13 mouse cellular contexts compared by ENCODE assay signal in genomic region chr15:8706178-8706577, GRCm38 (mm10). TPM values are rescaled to one million over a fixed set of nuclear protein-coding genes. Genes with fewer than 3 reads are reported as not detected.
A peak's percentile ranks its signal among the peaks of the same experiment; 100 is the strongest.
DNase-seq lines count a peak whose midpoint lies in the region; ATAC-seq and TF ChIP-seq lines count a peak whose summit lies in the region.
"Had no signal": no experiment of that assay in that cellular context is flagged by ENCODE, and none has a peak within 500 bp of the region (broad histone marks: within the 10 kb centered on the region; RNA-seq: fewer than 3 reads in every experiment).

No protein-coding gene starts in this region.

- no peak overlapping the region for H3K9ac ChIP-seq in forebrain, embryonic 13.5 days
- no peak overlapping the region for H3K9ac ChIP-seq in forebrain, embryonic 11.5 days (ENCODE audit: low read length)
- H3K9ac ChIP-seq in neural tube, embryonic 13.5 days, result no peak overlapping the region
- no peak overlapping the region for H3K9ac ChIP-seq in heart, adult 2 months (ENCODE audit: low read depth, low read length)
- H3K9ac ChIP-seq: embryonic facial prominence, embryonic 12.5 days; intestine, embryonic 15.5 days; limb, embryonic 12.5 days had no signal

- 0 out of 2 replicates have a peak overlapping the region, but pooled peaks have one; percentile 29 for H3K4me2 ChIP-seq in forebrain, embryonic 13.5 days
- no peak overlapping the region for H3K4me2 ChIP-seq in forebrain, embryonic 11.5 days (ENCODE audit: low read depth, low read length, severe bottlenecking)
- H3K4me2 ChIP-seq in neural tube, embryonic 13.5 days, result peak overlapping the region; percentile 33
- H3K4me2 ChIP-seq: embryonic facial prominence, embryonic 12.5 days; intestine, embryonic 15.5 days; limb, embryonic 12.5 days had no signal

- H3K4me3 ChIP-seq in forebrain, embryonic 13.5 days, result no peak overlapping the region
- no peak overlapping the region for H3K4me3 ChIP-seq in forebrain, embryonic 11.5 days (ENCODE audit: low read depth, low read length)
- H3K4me3 ChIP-seq in neural tube, embryonic 13.5 days, result no peak overlapping the region
- H3K4me3 ChIP-seq in left cerebral cortex, adult 2 months, result no peak overlapping the region
- H3K4me3 ChIP-seq in heart, adult 2 months, result no peak overlapping the region
- H3K4me3 ChIP-seq: embryonic facial prominence, embryonic 12.5 days; intestine, embryonic 15.5 days; limb, embryonic 12.5 days had no signal

- peaks cover 21% of the 10 kb centered on the region for H3K4me1 ChIP-seq in forebrain, embryonic 13.5 days
- H3K4me1 ChIP-seq in forebrain, embryonic 11.5 days (replicated peaks; ENCODE audit: control insufficient read depth, insufficient read depth, low read length), result peaks cover 2% of the 10 kb centered on the region; the same call in 1 of the 2 replicates
- peaks cover 29% of the 10 kb centered on the region for H3K4me1 ChIP-seq in neural tube, embryonic 13.5 days (replicated peaks)
- H3K4me1 ChIP-seq in heart, adult 2 months (ENCODE audit: control insufficient read depth, insufficient read depth, low read length), result no peaks in the 10 kb centered on the region
- H3K4me1 ChIP-seq: intestine, embryonic 15.5 days had no signal

- no peak for DNase-seq in forebrain, embryonic 11.5 days (ENCODE audit: low spot score)
- no peak for DNase-seq in neural tube, embryonic 10.5 days (ENCODE audit: extremely low spot score, low spot score)
- DNase-seq in left cerebral cortex, adult 2 months (ENCODE audit: extremely low spot score in 1 of 2, low spot score in 2 of 2), result peak; percentile 25 to 53
- no peak for DNase-seq in spleen, postnatal 14 days (ENCODE audit: low spot score in 2 of 2)
- no peak for DNase-seq in ovary, adult 18-20 months (ENCODE audit: low spot score)
- no peak for DNase-seq in heart, adult 2 months
- DNase-seq: lung, postnatal 4 days had no signal

- TF ChIP-seq CTCF in left cerebral cortex, adult 2 months (IDR thresholded peaks at IDR 0.05), result no peak
- no peak for TF ChIP-seq CTCF in heart, adult 2 months (IDR thresholded peaks at IDR 0.05)

- 82% methylated on average over 4 of the region's 4 CpGs for WGBS in forebrain, embryonic 13.5 days
- 93% methylated on average over 4 of the region's 4 CpGs for WGBS in forebrain, embryonic 11.5 days
- 67% methylated on average over 4 of the region's 4 CpGs for WGBS in neural tube, embryonic 13.5 days
- WGBS in heart, adult 2 months, result 49% methylated on average over 4 of the region's 4 CpGs

- H3K27ac ChIP-seq in forebrain, embryonic 13.5 days, result no peak overlapping the region
- no peak overlapping the region for H3K27ac ChIP-seq in forebrain, embryonic 11.5 days (ENCODE audit: low read depth, low read length)
- H3K27ac ChIP-seq in neural tube, embryonic 13.5 days (replicated peaks), result peak overlapping the region; percentile 61; the same call in 1 of the 2 replicates
- H3K27ac ChIP-seq in left cerebral cortex, adult 2 months, result peak overlapping the region; percentile 38; the same call in 1 of the 2 replicates
- H3K27ac ChIP-seq in heart, adult 2 months, result no peak overlapping the region
- H3K27ac ChIP-seq: embryonic facial prominence, embryonic 12.5 days; intestine, embryonic 15.5 days; limb, embryonic 12.5 days had no signal

- no peak for TF ChIP-seq POLR2A in heart, adult 2 months (IDR thresholded peaks at IDR 0.05; ENCODE audit: insufficient read depth, low read depth, low read length)

- no peaks in the 10 kb centered on the region for H3K79me2 ChIP-seq in heart, adult 2 months (replicated peaks; ENCODE audit: control insufficient read depth, insufficient read depth, low read length)

- intact Hi-C loops in left cerebral cortex, adult 2 months (cut with DNase I), result loop anchor here (5.0 kb wide), 1 partner anchor 74 kb away; no protein-coding TSS in a partner anchor
- intact Hi-C loops in heart, adult 2 months (cut with DNase I), result no loop called here

- no peaks in the 10 kb centered on the region for H3K9me3 ChIP-seq in forebrain, embryonic 13.5 days (replicated peaks)
- H3K9me3 ChIP-seq in forebrain, embryonic 11.5 days (ENCODE audit: control insufficient read depth, low read length), result no peaks in the 10 kb centered on the region
- no peaks in the 10 kb centered on the region for H3K9me3 ChIP-seq in neural tube, embryonic 13.5 days
- H3K9me3 ChIP-seq: embryonic facial prominence, embryonic 12.5 days; intestine, embryonic 15.5 days; limb, embryonic 12.5 days had no signal

- no peak for ATAC-seq in forebrain, embryonic 13.5 days
- ATAC-seq in forebrain, embryonic 11.5 days (replicated peaks; ENCODE audit: low FRiP score), result no peak
- peak; percentile 52 for ATAC-seq in neural tube, embryonic 13.5 days (ENCODE audit: low read depth)
- ATAC-seq: intestine, embryonic 15.5 days had no signal

- peaks cover 15% of the 10 kb centered on the region; the same call in 1 of the 2 replicates for H3K36me3 ChIP-seq in forebrain, embryonic 13.5 days (ENCODE audit: poor library complexity, severe bottlenecking)
- H3K36me3 ChIP-seq in forebrain, embryonic 11.5 days (ENCODE audit: control insufficient read depth, insufficient read depth, low read length), result no peaks in the 10 kb centered on the region; the same call in 1 of the 2 replicates
- H3K36me3 ChIP-seq in neural tube, embryonic 13.5 days, result no peaks in the 10 kb centered on the region
- no peaks in the 10 kb centered on the region for H3K36me3 ChIP-seq in heart, adult 2 months (ENCODE audit: control insufficient read depth, insufficient read depth, low read length)
- H3K36me3 ChIP-seq: embryonic facial prominence, embryonic 12.5 days; intestine, embryonic 15.5 days had no signal

- H3K27me3 ChIP-seq in forebrain, embryonic 13.5 days, result no peaks in the 10 kb centered on the region
- no peaks in the 10 kb centered on the region for H3K27me3 ChIP-seq in forebrain, embryonic 11.5 days (ENCODE audit: control insufficient read depth, insufficient read depth, low read length)
- peaks cover 13% of the 10 kb centered on the region; the same call in 1 of the 2 replicates for H3K27me3 ChIP-seq in neural tube, embryonic 13.5 days
- no peaks in the 10 kb centered on the region for H3K27me3 ChIP-seq in heart, adult 2 months (ENCODE audit: control insufficient read depth, insufficient read depth, low read length)
- H3K27me3 ChIP-seq: embryonic facial prominence, embryonic 12.5 days; intestine, embryonic 15.5 days; limb, embryonic 12.5 days had no signal

- TF ChIP-seq EP300 in heart, adult 2 months (IDR thresholded peaks at IDR 0.05; ENCODE audit: insufficient read depth, low read depth, low read length), result no peak

RNA-seq across cellular contexts. Expression of gene Slc1a3, which starts 4.4 kb away (rescaled TPM):
- 75.9 and 79.2 TPM in 2 replicates for polyA plus RNA-seq in forebrain, embryonic 13.5 days (2015; fragmentation: Nextera tagmentation; extraction: Ambion mirVana)
- 48.7 and 49.3 TPM in 2 replicates for polyA plus RNA-seq in forebrain, embryonic 11.5 days (2014; fragmentation: Nextera tagmentation; extraction: Ambion mirVana)
- polyA plus RNA-seq in neural tube, embryonic 13.5 days (2015; fragmentation: Nextera tagmentation; extraction: Ambion mirVana), result 155 and 156 TPM in 2 replicates
- total RNA-seq in left cerebral cortex, adult 2 months (2021), result 100 to 1,000 TPM; 294 to 295 TPM
- total RNA-seq in heart, adult 2 months (2021), result 1 to 10 TPM; 1.6 to 1.9 TPM
- 2.5 and 5.3 TPM in 2 replicates for polyA plus RNA-seq in heart, adult 2 months (2012; rRNA removed)
- total RNA-seq: neutrophil, adult 5-6 weeks had no signal

Comparison
In these comparisons a context has a peak if more than half of its experiments do, and no peak if none do; other contexts are left out.
1. H3K27ac ChIP-seq: peak in neural tube, embryonic 13.5 days (single experiment) and left cerebral cortex, adult 2 months (single experiment); none in forebrain, embryonic 13.5 days (single experiment), forebrain, embryonic 11.5 days (single experiment) and heart, adult 2 months (single experiment).
2. DNase-seq: peak in left cerebral cortex, adult 2 months (2 of 2); none in forebrain, embryonic 11.5 days (single experiment), neural tube, embryonic 10.5 days (single experiment), spleen, postnatal 14 days (0 of 2), ovary, adult 18-20 months (single experiment) and heart, adult 2 months (0 of 2).